Comparison of ENCODE assay signal across 25 mouse cellular contexts in the genomic region with DNA sequence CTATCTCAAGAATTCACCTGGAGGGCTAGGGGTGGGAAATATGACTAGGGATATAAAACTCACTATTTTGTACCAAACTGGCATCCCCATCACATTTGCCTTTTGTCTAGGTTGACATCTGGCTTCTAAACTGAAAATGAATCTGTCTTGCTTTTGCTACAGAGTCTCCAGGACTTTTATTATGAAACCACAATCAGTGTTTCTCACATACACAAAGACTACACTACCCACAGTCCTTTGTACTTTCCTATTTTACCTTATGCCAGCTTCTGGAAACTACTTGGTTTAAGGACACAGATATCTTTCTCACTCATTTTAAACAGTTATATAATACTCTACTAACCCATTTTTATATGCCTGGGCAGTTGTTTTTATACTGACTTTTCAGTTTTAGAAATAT. TPM values are rescaled to one million over a fixed set of nuclear protein-coding genes. Genes with fewer than 3 reads are reported as not detected.
DNase-seq lines count a peak whose midpoint lies in the region; ATAC-seq and TF ChIP-seq lines count a peak whose summit lies in the region.
"Had no signal": no experiment of that assay in that cellular context is flagged by ENCODE, and none has a peak within 500 bp of the region (broad histone marks: within the 10 kb centered on the region; RNA-seq: fewer than 3 reads in every experiment).

No protein-coding gene starts in this region.

- no peak overlapping the region for H3K27ac ChIP-seq in midbrain, postnatal 0 days (ENCODE audit: low read depth, low read length)
- no peak overlapping the region for H3K27ac ChIP-seq in midbrain, embryonic 16.5 days (ENCODE audit: low read length)
- H3K27ac ChIP-seq: forebrain, embryonic 15.5 days; heart, embryonic 13.5 days; liver, embryonic 14.5 days had no signal

- peak; percentile 55; the same call in 1 of the 2 replicates for ATAC-seq in frontal cortex, adult (ENCODE audit: low TSS enrichment)
- no peak for ATAC-seq in midbrain, postnatal 0 days (ENCODE audit: low FRiP score)
- no peak for ATAC-seq in midbrain, embryonic 16.5 days
- ATAC-seq: activated CD4-positive, CD25-positive, alpha-beta regulatory T cell, adult 4 months; forebrain, embryonic 15.5 days; hindbrain, embryonic 16.5 days had no signal

- no peak overlapping the region for H3K4me3 ChIP-seq in midbrain, postnatal 0 days (ENCODE audit: low read depth, low read length)
- no peak overlapping the region for H3K4me3 ChIP-seq in midbrain, embryonic 16.5 days (ENCODE audit: low read depth, low read length)
- H3K4me3 ChIP-seq: forebrain, embryonic 15.5 days; heart, embryonic 13.5 days had no signal

- TF ChIP-seq CTCF in midbrain, postnatal 0 days (IDR thresholded peaks at IDR 0.05): no peak

- H3K27me3 ChIP-seq in midbrain, postnatal 0 days (ENCODE audit: insufficient read depth, low read length): no peaks in the 10 kb centered on the region
- no peaks in the 10 kb centered on the region for H3K27me3 ChIP-seq in midbrain, embryonic 16.5 days (ENCODE audit: control insufficient read depth, insufficient read depth, low read depth, low read length)
- H3K27me3 ChIP-seq: forebrain, embryonic 15.5 days; heart, embryonic 13.5 days had no signal

- no peaks in the 10 kb centered on the region for H3K9me3 ChIP-seq in midbrain, postnatal 0 days (ENCODE audit: low read length)
- H3K9me3 ChIP-seq in midbrain, embryonic 16.5 days (replicated peaks; ENCODE audit: control insufficient read depth, low read length, poor library complexity, severe bottlenecking): no peaks in the 10 kb centered on the region
- H3K9me3 ChIP-seq: forebrain, embryonic 15.5 days; heart, embryonic 13.5 days had no signal

- H3K36me3 ChIP-seq in midbrain, postnatal 0 days (ENCODE audit: insufficient read depth, low read length): no peaks in the 10 kb centered on the region
- no peaks in the 10 kb centered on the region for H3K36me3 ChIP-seq in midbrain, embryonic 16.5 days (ENCODE audit: control insufficient read depth, insufficient read depth, low read length)
- H3K36me3 ChIP-seq: forebrain, embryonic 15.5 days; heart, embryonic 13.5 days had no signal

- no peak overlapping the region for H3K9ac ChIP-seq in midbrain, postnatal 0 days (replicated peaks; ENCODE audit: low read length, poor library complexity, severe bottlenecking)
- no peak overlapping the region for H3K9ac ChIP-seq in midbrain, embryonic 16.5 days (ENCODE audit: low read depth, low read length)
- H3K9ac ChIP-seq: forebrain, embryonic 15.5 days; heart, embryonic 13.5 days; liver, embryonic 14.5 days had no signal

- H3K4me2 ChIP-seq in midbrain, postnatal 0 days (ENCODE audit: low read depth, low read length, poor library complexity, severe bottlenecking): no peak overlapping the region
- H3K4me2 ChIP-seq in midbrain, embryonic 16.5 days (ENCODE audit: low read length): no peak overlapping the region
- H3K4me2 ChIP-seq: forebrain, embryonic 15.5 days; heart, embryonic 13.5 days had no signal

- DNase-seq in frontal cortex, postnatal 10 days (ENCODE audit: low spot score in 2 of 2): no peak
- peak; percentile 23 for DNase-seq in midbrain, postnatal 0 days (ENCODE audit: low spot score)
- peak; percentile 29 for DNase-seq in c-Kit-positive CD71-positive TER-119-negative erythroid progenitor cells, embryonic 14.5 days (ENCODE audit: low read depth)
- no peak for DNase-seq in layer of hippocampus, adult 8-10 months (ENCODE audit: low spot score in 2 of 2)
- no peak for DNase-seq in embryo, embryonic 10.5 days (ENCODE audit: low spot score)
- DNase-seq: adrenal gland, postnatal 36 days; cerebellum, postnatal 14 days; heart, adult 11 months; heart, postnatal 36 days; kidney, adult 18-20 months; lung, postnatal 10 days; right cerebral cortex, postnatal 4 days; thymus, postnatal 36 days had no signal

- no peaks in the 10 kb centered on the region for H3K4me1 ChIP-seq in midbrain, postnatal 0 days (ENCODE audit: insufficient read depth, low read length)
- no peaks in the 10 kb centered on the region for H3K4me1 ChIP-seq in midbrain, embryonic 16.5 days (ENCODE audit: control insufficient read depth, insufficient read depth, low read length)
- H3K4me1 ChIP-seq: forebrain, embryonic 15.5 days; heart, embryonic 13.5 days had no signal

RNA-seq across cellular contexts. Expression of a gene that starts 17.6 kb away (rescaled TPM):
- 280 and 284 TPM in 2 replicates for total RNA-seq in midbrain, postnatal 0 days (2014; rRNA removed)
- polyA plus RNA-seq in midbrain, postnatal 0 days (2015; fragmentation: Nextera tagmentation; extraction: Ambion mirVana): 467 and 547 TPM in 2 replicates
- polyA plus RNA-seq in midbrain, embryonic 16.5 days (2015; fragmentation: Nextera tagmentation; extraction: Ambion mirVana): 407 and 448 TPM in 2 replicates
- total RNA-seq in layer of hippocampus, adult 8-10 months (2022): 100 to 1,000 TPM; 182 to 233 (median 213) TPM

RNA-seq across cellular contexts. Expression of a gene that starts 17.7 kb away (rescaled TPM):
- 0.44 and 1.0 TPM in 2 replicates for total RNA-seq in midbrain, postnatal 0 days (2014; rRNA removed)
- polyA plus RNA-seq in midbrain, postnatal 0 days (2015; fragmentation: Nextera tagmentation; extraction: Ambion mirVana): 0.27 and 0.75 TPM in 2 replicates
- 1.2 and 1.3 TPM in 2 replicates for polyA plus RNA-seq in midbrain, embryonic 16.5 days (2015; fragmentation: Nextera tagmentation; extraction: Ambion mirVana)
- 1 to 10 TPM in 3 of 4 experiments, under 1 TPM in 1; 0.97 to 3.0 (median 2.0) TPM for total RNA-seq in layer of hippocampus, adult 8-10 months (2022)

RNA-seq across cellular contexts. Expression of a gene that starts 27.3 kb away (rescaled TPM):
- total RNA-seq in midbrain, postnatal 0 days (2014; rRNA removed): 0.19 TPM in 1 of 2 replicates, not detected in the other
- not detected in 2 replicates for polyA plus RNA-seq in midbrain, postnatal 0 days (2015; fragmentation: Nextera tagmentation; extraction: Ambion mirVana)
- 0.30 TPM in 1 of 2 replicates, not detected in the other for polyA plus RNA-seq in midbrain, embryonic 16.5 days (2015; fragmentation: Nextera tagmentation; extraction: Ambion mirVana)
- not detected for total RNA-seq in layer of hippocampus, adult 8-10 months (2022)
- total RNA-seq: adrenal gland, postnatal 36 days; gastrocnemius, adult 8-10 months; heart, postnatal 36 days; megakaryocyte, adult 5-6 weeks had no signal
- polyA plus RNA-seq: activated CD4-positive, CD25-positive, alpha-beta regulatory T cell, adult 4 months; C2C12; forebrain, embryonic 15.5 days; heart, embryonic 13.5 days; hindbrain, embryonic 16.5 days; limb, embryonic 11.5 days; liver, embryonic 14.5 days; neural tube, embryonic 11.5 days had no signal

RNA-seq across cellular contexts. Expression of a gene that starts 39.5 kb away (rescaled TPM):
- total RNA-seq in midbrain, postnatal 0 days (2014; rRNA removed): 8.1 and 15.2 TPM in 2 replicates
- polyA plus RNA-seq in midbrain, postnatal 0 days (2015; fragmentation: Nextera tagmentation; extraction: Ambion mirVana): 8.1 and 8.4 TPM in 2 replicates
- 7.2 and 7.8 TPM in 2 replicates for polyA plus RNA-seq in midbrain, embryonic 16.5 days (2015; fragmentation: Nextera tagmentation; extraction: Ambion mirVana)
- total RNA-seq in layer of hippocampus, adult 8-10 months (2022): 1 to 10 TPM; 3.3 to 4.7 (median 4.2) TPM
- polyA plus RNA-seq: activated CD4-positive, CD25-positive, alpha-beta regulatory T cell, adult 4 months had no signal

Comparison
In these comparisons a context has a peak if more than half of its experiments do, and no peak if none do; other contexts are left out.
1. DNase-seq: peak in midbrain, postnatal 0 days (single experiment) and c-Kit-positive CD71-positive TER-119-negative erythroid progenitor cells, embryonic 14.5 days (single experiment); none in frontal cortex, postnatal 10 days (0 of 2), layer of hippocampus, adult 8-10 months (0 of 2) and embryo, embryonic 10.5 days (single experiment).